Mouse (Mus musculus): ENCODE measurements around the gene Hexa.

DNA sequence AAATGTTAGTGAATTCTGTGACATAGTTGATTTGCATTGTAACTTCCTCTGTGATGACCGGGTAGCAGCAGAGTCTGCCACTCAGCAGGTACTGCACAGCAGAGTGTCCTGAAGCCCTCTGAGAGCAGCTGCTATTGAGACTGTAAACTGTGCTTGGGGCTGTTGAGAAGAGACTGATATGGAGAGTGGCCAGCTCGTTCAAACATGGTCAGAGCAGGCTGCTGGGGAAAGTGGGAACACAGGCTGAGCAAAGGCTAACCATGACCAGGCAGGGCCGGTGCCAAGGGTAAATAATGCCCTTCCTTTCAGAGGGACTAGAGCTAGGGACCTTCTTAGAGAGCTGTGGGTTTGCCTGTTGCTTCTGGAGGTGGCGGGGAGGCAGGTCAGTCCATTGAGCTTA is 14.4 kb downstream of the Hexa start:
- TF ChIP-seq CTCF (IDR thresholded peaks at IDR 0.05; ENCODE audit: low read depth) (no peak), EP300 (IDR thresholded peaks at IDR 0.05; ENCODE audit: low read depth) (no peak)

All from liver, postnatal 0 days (tissue).